Mouse (Mus musculus): ENCODE data around the gene Pik3c2g. TPM values are rescaled to one million over a fixed set of nuclear protein-coding genes. Genes with fewer than 3 reads are reported as not detected.

The Pik3c2g gene
- polyA plus RNA-seq, 1 experiment from 2014 or later: 0.34 TPM

- H3K27me3 ChIP-seq (replicated peaks): no peaks in the 10 kb centered on the region
- 49% methylated on average over 2 of the region's 2 CpGs for WGBS
- H3K27ac ChIP-seq: no peak overlapping the region
- no peak for ATAC-seq (replicated peaks)
- H3K9me3 ChIP-seq: no peaks in the 10 kb centered on the region
- H3K36me3 ChIP-seq (replicated peaks): no peaks in the 10 kb centered on the region
- H3K9ac ChIP-seq: no peak overlapping the region
- H3K4me3 ChIP-seq: no peak overlapping the region
- H3K4me1 ChIP-seq: no peaks in the 10 kb centered on the region
- no peak overlapping the region for H3K4me2 ChIP-seq
These were observed 9.4 kb downstream of the Pik3c2g start for GRCm38 (mm10) chr6:139596433-139596832.

GRCm38 (mm10) chr6:139599216-139599615, 12.2 kb downstream of the Pik3c2g start:
- Histone ChIP-seq H3K4me1 (no peaks in the 10 kb centered on the region), H3K27me3 (replicated peaks) (no peaks in the 10 kb centered on the region), H3K4me3 (no peak overlapping the region), H3K27ac (no peak overlapping the region), H3K9me3 (no peaks in the 10 kb centered on the region), H3K4me2 (no peak overlapping the region), H3K36me3 (replicated peaks) (no peaks in the 10 kb centered on the region), H3K9ac (no peak overlapping the region)
- WGBS: 80% methylated on average over 1 of the region's 1 CpGs
- ATAC-seq (replicated peaks): no peak

- no peak overlapping the region for H3K4me2 ChIP-seq
- no peaks in the 10 kb centered on the region for H3K4me1 ChIP-seq
- no peak for ATAC-seq (replicated peaks)
- WGBS: 89% methylated on average over 4 of the region's 4 CpGs
- H3K9me3 ChIP-seq: no peaks in the 10 kb centered on the region
- no peaks in the 10 kb centered on the region for H3K36me3 ChIP-seq (replicated peaks)
- H3K27ac ChIP-seq: no peak overlapping the region
- no peak overlapping the region for H3K9ac ChIP-seq
- H3K4me3 ChIP-seq: no peak overlapping the region
- H3K27me3 ChIP-seq (replicated peaks): no peaks in the 10 kb centered on the region
These were observed 31.8 kb downstream of the Pik3c2g start for GRCm38 (mm10) chr6:139618774-139619173.

DNA sequence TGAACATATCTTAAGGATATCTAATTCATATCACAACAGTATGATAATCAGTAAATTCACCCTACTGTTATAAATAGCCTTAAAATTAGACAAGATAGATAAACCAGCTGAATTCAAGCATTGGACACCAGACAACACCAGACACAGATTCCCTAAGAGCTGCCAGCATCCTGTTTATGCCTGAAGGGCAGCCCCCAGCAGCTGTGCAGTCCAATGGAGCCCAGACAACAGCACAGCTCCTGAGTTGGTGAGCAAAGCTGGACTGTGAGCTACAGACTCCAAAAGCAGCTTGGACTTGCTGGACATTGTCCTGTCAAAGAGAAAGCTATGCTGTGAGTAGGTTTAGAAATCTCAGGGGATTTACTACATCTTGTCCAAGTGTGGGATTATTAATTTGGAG, 37.7 kb downstream of the Pik3c2g start:
- Histone ChIP-seq H3K4me1 (no peaks in the 10 kb centered on the region), H3K9me3 (no peaks in the 10 kb centered on the region), H3K27ac (no peak overlapping the region), H3K27me3 (replicated peaks) (no peaks in the 10 kb centered on the region), H3K4me2 (no peak overlapping the region), H3K36me3 (replicated peaks) (no peaks in the 10 kb centered on the region), H3K9ac (no peak overlapping the region), H3K4me3 (no peak overlapping the region)
- ATAC-seq (replicated peaks): no peak

DNA sequence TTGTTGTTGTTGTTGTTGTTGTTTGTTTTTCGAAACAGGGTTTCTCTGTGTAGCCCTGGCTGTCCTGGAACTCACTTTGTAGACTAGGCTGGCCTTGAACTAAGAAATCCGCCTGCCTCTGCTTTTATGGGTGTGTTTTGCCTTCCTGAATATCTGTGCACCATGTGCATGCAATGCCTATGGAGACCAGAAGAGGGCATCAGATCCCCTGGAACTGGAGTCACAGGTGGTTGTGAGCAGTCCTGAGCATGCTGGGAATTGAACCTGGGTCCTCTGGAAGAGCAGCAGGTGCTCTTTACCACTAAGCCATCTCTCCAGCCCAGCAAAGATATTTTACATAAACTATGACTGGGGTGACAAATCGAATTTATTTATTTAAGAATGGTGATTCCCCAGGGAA, 47.5 kb downstream of the Pik3c2g start:
- WGBS: 78% methylated on average over 3 of the region's 3 CpGs
- H3K9ac ChIP-seq: no peak overlapping the region
- no peaks in the 10 kb centered on the region for H3K9me3 ChIP-seq
- H3K4me3 ChIP-seq: no peak overlapping the region
- no peaks in the 10 kb centered on the region for H3K4me1 ChIP-seq
- ATAC-seq (replicated peaks): no peak
- H3K36me3 ChIP-seq (replicated peaks): no peaks in the 10 kb centered on the region
- no peak overlapping the region for H3K4me2 ChIP-seq
- no peaks in the 10 kb centered on the region for H3K27me3 ChIP-seq (replicated peaks)
- no peak overlapping the region for H3K27ac ChIP-seq

GRCm38 (mm10) chr6:139655399-139655798, 68.4 kb downstream of the Pik3c2g start:
- no peak for ATAC-seq (replicated peaks)
- H3K9me3 ChIP-seq: no peaks in the 10 kb centered on the region
- no peak overlapping the region for H3K4me3 ChIP-seq
- no peak overlapping the region for H3K9ac ChIP-seq
- H3K4me1 ChIP-seq: no peaks in the 10 kb centered on the region
- no peak overlapping the region for H3K4me2 ChIP-seq
- H3K27me3 ChIP-seq (replicated peaks): no peaks in the 10 kb centered on the region
- 39% methylated on average over 4 of the region's 4 CpGs for WGBS
- H3K27ac ChIP-seq: no peak overlapping the region
- H3K36me3 ChIP-seq (replicated peaks): no peaks in the 10 kb centered on the region

DNA sequence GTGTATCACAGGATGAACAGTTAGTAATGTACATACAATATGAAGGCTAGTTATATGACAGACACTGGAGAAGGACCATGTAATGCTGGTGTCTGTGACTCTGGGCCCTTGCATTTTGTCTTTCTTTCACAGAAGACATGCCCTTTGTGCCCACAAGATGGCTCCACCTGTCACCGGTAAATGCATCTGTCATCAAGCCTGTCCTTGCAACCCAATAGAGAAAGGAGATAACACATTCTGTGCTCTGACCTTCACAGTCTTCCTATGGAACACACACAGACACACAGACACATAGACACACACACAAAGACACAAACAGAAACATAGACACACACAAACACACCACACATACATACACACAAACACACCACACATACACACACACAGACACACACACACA, 75.4 kb downstream of the Pik3c2g start:
- no peaks in the 10 kb centered on the region for H3K4me1 ChIP-seq
- ATAC-seq (replicated peaks): no peak
- 44% methylated on average over 1 of the region's 1 CpGs for WGBS

DNA sequence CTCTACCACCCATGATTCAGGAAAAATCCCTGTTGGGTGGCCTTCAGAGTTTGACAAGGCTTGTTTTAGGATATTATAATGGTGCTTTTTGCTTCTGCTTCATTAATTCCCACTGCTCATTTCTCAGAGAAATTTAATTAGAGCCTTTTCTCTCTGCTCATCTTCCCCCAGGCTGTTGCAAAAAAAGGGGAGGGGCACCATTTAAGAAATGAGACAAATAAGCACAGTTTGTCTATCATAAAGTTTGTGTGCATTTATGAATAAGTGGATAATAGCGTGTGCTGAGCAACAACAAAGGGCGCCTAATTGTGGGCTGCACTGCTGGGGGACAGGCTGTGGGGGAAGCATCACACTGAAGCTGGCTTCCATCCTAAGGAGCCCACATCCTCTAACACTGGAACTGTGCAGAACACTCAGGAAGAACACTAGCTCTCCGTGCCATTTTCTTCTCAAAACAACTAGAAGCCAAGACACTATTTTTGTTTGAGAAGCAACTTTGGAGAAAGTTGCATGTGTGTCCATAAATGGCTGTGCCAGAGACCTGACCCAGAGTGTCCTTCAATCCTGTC, 131.5 kb downstream of the Pik3c2g start:
- no peak overlapping the region for H3K27ac ChIP-seq
- H3K4me3 ChIP-seq: no peak overlapping the region
- 75% methylated on average over 3 of the region's 3 CpGs for WGBS
- H3K9ac ChIP-seq: no peak overlapping the region
- H3K27me3 ChIP-seq (replicated peaks): no peaks in the 10 kb centered on the region
- ATAC-seq (replicated peaks): no peak
- no peak overlapping the region for H3K4me2 ChIP-seq
- H3K9me3 ChIP-seq: no peaks in the 10 kb centered on the region
- H3K4me1 ChIP-seq: no peaks in the 10 kb centered on the region
- no peaks in the 10 kb centered on the region for H3K36me3 ChIP-seq (replicated peaks)

More for the DNA sequence above, 75.4 kb downstream of the Pik3c2g start:
- Histone ChIP-seq H3K4me3 (no peak overlapping the region), H3K4me2 (no peak overlapping the region), H3K27ac (no peak overlapping the region), H3K36me3 (replicated peaks) (no peaks in the 10 kb centered on the region), H3K9me3 (no peaks in the 10 kb centered on the region), H3K9ac (no peak overlapping the region), H3K27me3 (replicated peaks) (no peaks in the 10 kb centered on the region)

DNA sequence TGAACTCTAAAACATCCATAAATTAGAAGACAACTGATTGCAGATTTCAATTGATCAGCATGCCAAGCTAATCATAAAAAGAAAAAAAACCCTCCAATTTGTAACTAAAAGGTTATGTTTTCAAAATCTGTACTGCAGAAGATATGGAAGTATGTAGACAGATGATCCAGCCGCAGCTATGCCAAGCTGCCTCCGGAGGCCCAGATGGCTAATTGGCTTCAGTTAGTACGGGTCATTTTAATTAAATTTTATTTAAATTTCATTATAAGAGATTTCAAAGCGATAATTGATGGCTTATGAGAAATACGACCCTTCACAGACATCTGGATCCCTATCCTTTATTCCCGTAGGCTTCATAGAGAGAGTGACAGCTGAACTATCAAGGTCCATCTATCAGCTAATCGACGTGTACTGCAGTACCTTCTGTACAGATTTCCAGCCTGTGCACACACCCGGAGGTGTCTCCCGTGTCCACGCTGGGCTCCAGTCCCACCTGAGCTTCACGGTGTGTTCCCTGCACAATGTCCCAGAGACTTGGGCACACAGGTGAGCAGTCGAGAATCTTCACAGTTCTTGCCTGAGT, 132.7 kb downstream of the Pik3c2g start:
- Histone ChIP-seq H3K4me1 (no peaks in the 10 kb centered on the region), H3K4me2 (no peak overlapping the region), H3K27ac (no peak overlapping the region), H3K9ac (no peak overlapping the region), H3K27me3 (replicated peaks) (no peaks in the 10 kb centered on the region), H3K9me3 (no peaks in the 10 kb centered on the region), H3K4me3 (no peak overlapping the region), H3K36me3 (replicated peaks) (no peaks in the 10 kb centered on the region)
- 75% methylated on average over 13 of the region's 13 CpGs for WGBS
- no peak for ATAC-seq (replicated peaks)

DNA sequence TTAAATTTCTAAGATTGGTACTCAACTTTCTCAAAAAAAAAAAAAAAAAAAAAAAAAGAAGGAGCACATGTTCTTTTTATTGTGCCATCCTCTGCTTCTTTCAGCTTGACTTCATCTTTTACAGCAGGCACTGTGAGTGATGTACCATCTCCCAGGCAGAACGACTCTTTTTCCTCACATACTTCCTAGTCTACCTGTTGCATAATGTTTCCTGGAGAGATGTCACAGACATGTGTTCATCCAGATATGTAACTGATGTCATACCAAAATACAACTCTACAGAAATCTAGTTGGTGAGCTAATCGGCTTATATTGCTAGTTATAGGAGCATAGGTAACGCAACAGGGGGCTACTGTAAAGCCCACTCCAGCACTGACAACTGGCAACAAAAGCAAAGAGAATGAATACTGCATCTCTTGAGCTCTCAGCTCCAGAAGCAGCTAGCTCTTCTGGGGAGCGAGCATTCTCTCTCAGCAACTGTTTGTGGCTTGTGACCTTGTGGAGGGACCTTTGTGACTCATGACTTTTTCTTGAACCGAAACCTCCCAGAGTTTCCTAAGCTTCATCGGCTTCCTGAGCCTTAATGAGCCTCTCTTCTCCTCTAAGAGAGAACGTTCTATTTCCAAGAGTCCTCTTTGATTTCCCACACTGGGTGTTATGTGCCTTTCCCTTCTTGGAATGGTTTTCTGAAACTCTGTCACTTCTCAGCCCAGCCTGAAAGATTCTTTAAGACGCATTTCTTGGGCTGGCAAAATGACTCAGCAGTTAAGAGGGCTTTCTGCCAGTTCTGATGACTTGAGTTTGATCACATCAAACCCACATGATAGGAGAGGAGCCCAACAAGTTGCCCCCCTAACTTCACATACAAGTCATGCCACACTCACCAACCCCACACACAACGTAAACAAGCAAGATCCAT, 148.9 kb downstream of the Pik3c2g start:
- ATAC-seq (replicated peaks): no peak
- Histone ChIP-seq H3K36me3 (replicated peaks) (no peaks in the 10 kb centered on the region), H3K9ac (no peak overlapping the region), H3K27ac (no peak overlapping the region), H3K9me3 (no peaks in the 10 kb centered on the region), H3K4me2 (no peak overlapping the region), H3K4me1 (no peaks in the 10 kb centered on the region), H3K27me3 (replicated peaks) (no peaks in the 10 kb centered on the region), H3K4me3 (no peak overlapping the region)
- WGBS: 90% methylated on average over 9 of the region's 9 CpGs

GRCm38 (mm10) chr6:139738350-139738749, 151.3 kb downstream of the Pik3c2g start:
- no peak overlapping the region for H3K4me2 ChIP-seq
- ATAC-seq (replicated peaks): no peak
- H3K27ac ChIP-seq: no peak overlapping the region
- H3K4me3 ChIP-seq: no peak overlapping the region
- H3K9me3 ChIP-seq: no peaks in the 10 kb centered on the region
- no peak overlapping the region for H3K9ac ChIP-seq
- no peaks in the 10 kb centered on the region for H3K36me3 ChIP-seq (replicated peaks)
- H3K27me3 ChIP-seq (replicated peaks): no peaks in the 10 kb centered on the region
- 45% methylated on average over 5 of the region's 5 CpGs for WGBS
- no peaks in the 10 kb centered on the region for H3K4me1 ChIP-seq

GRCm38 (mm10) chr6:139742693-139743432, 155.8 kb downstream of the Pik3c2g start:
- no peak for ATAC-seq (replicated peaks)
- no peak overlapping the region for H3K4me2 ChIP-seq
- WGBS: 83% methylated on average over 12 of the region's 12 CpGs
- H3K4me1 ChIP-seq: no peaks in the 10 kb centered on the region
- no peak overlapping the region for H3K9ac ChIP-seq
- H3K27ac ChIP-seq: no peak overlapping the region
- no peaks in the 10 kb centered on the region for H3K9me3 ChIP-seq
- H3K4me3 ChIP-seq: no peak overlapping the region
- no peaks in the 10 kb centered on the region for H3K36me3 ChIP-seq (replicated peaks)
- H3K27me3 ChIP-seq (replicated peaks): no peaks in the 10 kb centered on the region
